Mouse (Mus musculus) erythroblast, embryonic 14.5 days (primary cell): ENCODE measurements around the gene Rasa2.

Experiments used
- GATA1 ChIP-seq: IDR thresholded peaks from 2 replicates; pipeline ENCODE4 v1.6.1; 2012; ENCODE audit warnings: low read length, inconsistent platforms, mixed read lengths
- TAL1 ChIP-seq: IDR thresholded peaks from 3 replicates; pipeline ENCODE4 v1.6.1; 2012; ENCODE audit warnings: low read length, inconsistent platforms, mixed read lengths

GRCm38 (mm10) chr9:96646668-96647295 is 15.4 kb upstream of the Rasa2 start:
- TF ChIP-seq GATA1 (no peak), TAL1 (no peak)
